Mouse (Mus musculus) thymus, adult 2 months (tissue): ENCODE measurements at regions not wholly inside any gene's neighbourhood (a gene's known extent, or its start where the extent isn't known, plus 50 kb on each side); places are given as distances from the start of the nearest gene placed in this dataset.

Experiments used
- DNase-seq: peaks from one replicate; pipeline ENCODE4 v3.0.0; 2021
- H3K27ac ChIP-seq: fragments of 200-500 bp; 2 replicates; pipeline ENCODE4 v1.5.1; 2012; ENCODE audit warnings: low read length, control low read depth; ENCODE audit not compliant: control insufficient read depth, insufficient read depth
- H3K27me3 ChIP-seq: fragments of 200-500 bp; 2 replicates; pipeline ENCODE4 v1.6.1; 2012; ENCODE audit warnings: mild to moderate bottlenecking, low read length, moderate library complexity, mixed read lengths; ENCODE audit not compliant: control insufficient read depth, insufficient read depth
- H3K36me3 ChIP-seq: fragments of 200-500 bp; 2 replicates; pipeline ENCODE4 v1.6.1; 2012; ENCODE audit warnings: mild to moderate bottlenecking, low read length, moderate library complexity; ENCODE audit not compliant: control insufficient read depth, insufficient read depth
- H3K4me1 ChIP-seq: fragments of 200-500 bp; replicated peaks from 2 replicates; pipeline ENCODE4 v1.6.1; 2012; ENCODE audit warnings: low read length; ENCODE audit not compliant: control insufficient read depth, insufficient read depth
- H3K4me3 ChIP-seq: fragments of 200-500 bp; 2 replicates; pipeline ENCODE4 v1.5.1; 2012; ENCODE audit warnings: mild to moderate bottlenecking, low read length, control low read depth, moderate library complexity; ENCODE audit not compliant: control insufficient read depth, insufficient read depth
- CTCF ChIP-seq: fragments of 200-500 bp; IDR thresholded peaks from 2 replicates; pipeline ENCODE4 v1.5.1; 2012; ENCODE audit warnings: mild to moderate bottlenecking, control low read depth, low read length, moderate library complexity, borderline replicate concordance; ENCODE audit not compliant: control insufficient read depth, poor library complexity, insufficient read depth; ENCODE audit errors: extremely low read depth
- POLR2A ChIP-seq: fragments of 200-500 bp; IDR thresholded peaks from 2 replicates; pipeline ENCODE4 v1.6.1; 2012; ENCODE audit warnings: mild to moderate bottlenecking, low read length, control low read depth, moderate library complexity; ENCODE audit not compliant: control insufficient read depth, poor library complexity, insufficient read depth; ENCODE audit errors: extremely low read depth
- WGBS: fragments of 180-500 bp; shearing (Covaris S2); methylation state at CpG from one replicate; pipeline ENCODE4 v1.1.7; 2018; 5-methylcytosine and 5-hydroxymethylcytosine counted together

DNA sequence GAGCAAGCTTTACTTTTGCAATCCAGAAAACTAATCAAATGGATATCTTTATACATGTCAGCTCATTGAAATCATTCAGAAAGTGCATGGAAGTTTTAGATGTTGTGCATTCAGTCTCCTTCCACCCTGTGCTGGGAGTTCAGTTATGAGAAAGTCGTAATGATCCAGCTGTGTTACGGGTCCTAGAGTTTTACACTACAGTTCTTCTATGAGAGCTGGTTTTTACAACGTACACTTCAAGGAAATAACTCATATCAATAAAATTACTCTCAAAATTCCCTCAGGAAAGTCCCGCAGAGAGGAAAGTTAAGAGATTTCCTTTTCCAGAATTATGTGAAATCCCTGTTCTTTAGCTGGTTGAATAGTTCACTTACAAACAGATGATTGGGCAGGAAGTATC is 418.1 kb upstream of the Slc10a2 start:
- H3K4me1 ChIP-seq: no peaks in the 10 kb centered on the region
- no peaks in the 10 kb centered on the region for H3K36me3 ChIP-seq
- 83% methylated on average over 4 of the region's 4 CpGs for WGBS
- no peak for DNase-seq
- H3K4me3 ChIP-seq: no peak overlapping the region
- H3K27me3 ChIP-seq: no peaks in the 10 kb centered on the region
- no peak overlapping the region for H3K27ac ChIP-seq
- TF ChIP-seq CTCF (no peak), POLR2A (no peak)

GRCm38 (mm10) chr8:5495861-5496260 is 390.7 kb upstream of the Slc10a2 start:
- TF ChIP-seq CTCF (no peak), POLR2A (no peak)
- 92% methylated on average over 2 of the region's 2 CpGs for WGBS
- no peak for DNase-seq
- Histone ChIP-seq H3K36me3 (no peaks in the 10 kb centered on the region), H3K27ac (no peak overlapping the region), H3K27me3 (no peaks in the 10 kb centered on the region), H3K4me1 (no peaks in the 10 kb centered on the region), H3K4me3 (no peak overlapping the region)

DNA sequence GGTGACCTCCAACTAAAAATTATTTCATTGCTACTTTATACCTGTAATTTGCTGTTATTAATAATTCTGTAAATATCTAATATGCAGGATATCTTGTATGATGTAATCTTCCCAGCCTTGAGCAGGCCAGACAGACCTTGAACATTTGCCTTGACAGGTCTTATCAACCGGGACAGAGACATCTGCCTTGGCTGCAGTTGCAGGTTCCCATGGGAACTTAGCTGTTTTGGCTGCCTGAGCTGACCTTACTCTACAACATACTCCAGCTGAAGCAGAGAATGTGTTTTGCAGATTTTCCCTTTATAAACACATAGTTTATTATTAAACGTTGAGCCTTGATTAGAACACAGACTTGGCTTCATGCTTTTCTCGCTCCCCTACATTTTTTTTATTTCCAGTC is 385.3 kb upstream of the Slc10a2 start:
- Histone ChIP-seq H3K36me3 (no peaks in the 10 kb centered on the region), H3K27ac (no peak overlapping the region), H3K4me3 (no peak overlapping the region), H3K27me3 (no peaks in the 10 kb centered on the region), H3K4me1 (no peaks in the 10 kb centered on the region)
- TF ChIP-seq POLR2A: no peak
- TF ChIP-seq CTCF: no peak
- WGBS: 86% methylated on average over 3 of the region's 3 CpGs
- DNase-seq: no peak

DNA sequence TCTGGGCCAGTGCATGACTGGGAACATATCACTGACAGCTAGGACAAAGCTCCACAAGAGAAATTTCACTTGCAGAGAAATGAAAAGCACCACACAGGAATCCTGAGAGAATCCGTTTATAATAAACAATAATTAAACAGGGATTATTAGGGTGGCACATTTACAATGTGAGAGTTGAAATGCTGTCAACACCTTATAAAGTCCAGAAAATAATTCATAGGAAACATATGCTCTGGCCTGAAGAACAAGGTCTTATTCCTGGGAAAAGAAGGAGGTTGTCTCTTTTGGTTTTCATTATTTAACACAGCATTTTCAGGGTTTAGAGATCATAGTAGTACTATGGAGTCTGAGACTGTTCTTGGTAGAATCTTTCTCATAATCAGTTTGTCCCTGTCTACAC is 377.8 kb upstream of the Slc10a2 start:
- Histone ChIP-seq H3K4me1 (no peaks in the 10 kb centered on the region), H3K4me3 (no peak overlapping the region), H3K27ac (no peak overlapping the region), H3K36me3 (no peaks in the 10 kb centered on the region), H3K27me3 (no peaks in the 10 kb centered on the region)
- WGBS: 94% methylated on average over 1 of the region's 1 CpGs
- TF ChIP-seq CTCF (no peak), POLR2A (no peak)
- DNase-seq: no peak

DNA sequence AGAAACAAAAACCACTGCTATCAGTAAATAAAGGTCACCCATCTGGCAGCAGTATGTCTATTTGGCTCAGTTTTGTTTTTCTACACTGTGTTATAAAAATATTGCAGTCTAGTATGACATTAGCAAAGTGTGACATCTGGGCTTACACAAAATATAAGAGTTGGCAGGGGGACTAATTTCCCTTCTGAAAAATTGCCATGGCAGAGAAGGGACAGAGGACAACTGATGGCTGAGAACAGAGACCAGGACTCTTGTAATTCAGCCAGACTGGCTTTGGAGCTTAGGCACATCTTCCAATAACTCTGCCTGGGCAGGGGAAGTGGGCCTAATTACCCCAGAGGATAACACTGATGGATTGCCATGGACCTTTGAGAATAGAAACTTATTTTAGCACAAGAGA is 367.8 kb upstream of the Slc10a2 start:
- H3K4me1 ChIP-seq: no peaks in the 10 kb centered on the region
- no peak for DNase-seq
- no peaks in the 10 kb centered on the region for H3K36me3 ChIP-seq
- H3K4me3 ChIP-seq: no peak overlapping the region
- no peak for TF ChIP-seq CTCF
- TF ChIP-seq POLR2A: no peak
- H3K27me3 ChIP-seq: no peaks in the 10 kb centered on the region
- no peak overlapping the region for H3K27ac ChIP-seq

DNA sequence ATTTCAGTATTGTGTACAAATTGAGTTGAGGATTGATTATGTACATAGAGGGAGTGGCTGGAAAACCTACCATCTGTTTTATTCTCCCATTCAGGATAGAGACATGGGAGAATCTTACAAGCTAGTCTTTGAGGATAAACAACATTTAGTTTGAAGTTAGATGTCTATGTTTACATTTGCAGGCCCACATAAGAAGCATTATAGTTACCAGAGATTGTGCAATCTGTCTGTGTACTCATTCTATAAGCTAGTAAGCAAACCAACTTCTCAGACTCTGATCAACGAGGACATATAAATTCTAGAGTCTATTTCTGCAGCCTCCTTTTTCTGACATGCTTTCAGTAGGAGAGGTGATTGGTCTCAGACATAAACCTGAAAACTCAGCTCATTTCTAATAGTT is 367.4 kb upstream of the Slc10a2 start:
- Histone ChIP-seq H3K4me3 (no peak overlapping the region), H3K4me1 (no peaks in the 10 kb centered on the region), H3K27me3 (no peaks in the 10 kb centered on the region), H3K36me3 (no peaks in the 10 kb centered on the region), H3K27ac (no peak overlapping the region)
- DNase-seq: no peak
- 86% methylated on average over 1 of the region's 1 CpGs for WGBS
- TF ChIP-seq CTCF (no peak), POLR2A (no peak)

- TF ChIP-seq CTCF (no peak), POLR2A (no peak)
- Histone ChIP-seq H3K4me1 (no peaks in the 10 kb centered on the region), H3K4me3 (no peak overlapping the region), H3K36me3 (no peaks in the 10 kb centered on the region), H3K27me3 (no peaks in the 10 kb centered on the region), H3K27ac (no peak overlapping the region)
- 96% methylated on average over 1 of the region's 1 CpGs for WGBS
- no peak for DNase-seq
Measured at GRCm38 (mm10) chr8:5457619-5458018, 352.5 kb upstream of the Slc10a2 start.
